Mouse (Mus musculus) heart, postnatal 0 days (tissue): ENCODE measurements around the gene Rab23. TPM values are rescaled to one million over a fixed set of nuclear protein-coding genes. Genes with fewer than 3 reads are reported as not detected.

ENCODE experiments used
- ATAC-seq: fragments of 200-750 bp; cut with Nextera tagmentation; 2 replicates; pipeline ENCODE4 v1.8.0; 2017; ENCODE audit warnings: low read depth, moderate number of reproducible peaks, moderate library complexity; ENCODE audit not compliant: insufficient read depth
- DNase-seq: peaks from one replicate; pipeline ENCODE4 v3.0.0-alpha.2; 2016; ENCODE audit warnings: low spot score
- H3K27ac ChIP-seq: fragments of 300-500 bp; sonication (generic); 2 replicates; pipeline ENCODE4 v1.5.1; 2014; ENCODE audit warnings: low read depth, mild to moderate bottlenecking
- H3K27me3 ChIP-seq: fragments of 300-500 bp; sonication (generic); 2 replicates; pipeline ENCODE4 v1.6.1; 2014; ENCODE audit warnings: low read length, mixed read lengths; ENCODE audit not compliant: control insufficient read depth, insufficient read depth
- H3K36me3 ChIP-seq: fragments of 300-500 bp; sonication (generic); replicated peaks from 2 replicates; pipeline ENCODE4 v1.6.1; 2014; ENCODE audit warnings: low read length, mixed read lengths; ENCODE audit not compliant: control insufficient read depth, insufficient read depth
- H3K4me1 ChIP-seq: fragments of 300-500 bp; sonication (generic); 2 replicates; pipeline ENCODE4 v1.6.1; 2014; ENCODE audit warnings: antibody characterized with exemption; ENCODE audit not compliant: control insufficient read depth, insufficient read depth
- H3K4me2 ChIP-seq: fragments of 300-500 bp; sonication (generic); 2 replicates; pipeline ENCODE4 v1.6.1; 2014; ENCODE audit warnings: low read depth, mild to moderate bottlenecking, low read length, moderate library complexity
- H3K4me3 ChIP-seq: fragments of 300-500 bp; sonication (generic); 2 replicates; pipeline ENCODE4 v1.5.1; 2014; ENCODE audit warnings: low read depth, low read length
- H3K9ac ChIP-seq: fragments of 300-500 bp; sonication (generic); replicated peaks from 2 replicates; pipeline ENCODE4 v1.6.1; 2014; ENCODE audit warnings: low read depth, low read length, mixed read lengths
- H3K9me3 ChIP-seq: fragments of 300-500 bp; sonication (generic); replicated peaks from 2 replicates; pipeline ENCODE4 v1.6.1; 2016; ENCODE audit warnings: low read length; ENCODE audit not compliant: control insufficient read depth
- CTCF ChIP-seq: IDR thresholded peaks from 2 replicates; pipeline ENCODE4 v1.5.1; 2016; ENCODE audit warnings: antibody characterized with exemption, control low read depth, low read depth
- EP300 ChIP-seq: IDR thresholded peaks from 2 replicates; pipeline ENCODE4 v1.6.1; 2016; ENCODE audit warnings: antibody characterized with exemption, low read depth
- WGBS: fragments of 180-500 bp; shearing (Covaris S2); extraction: QIAGEN DNeasy Blood & Tissue Kit; methylation state at CpG from one replicate; pipeline ENCODE4 v1.1.7; 2014; 5-methylcytosine and 5-hydroxymethylcytosine counted together
- polyA plus RNA-seq: library from polyadenylated mRNA; unstranded; fragments of >200 nt; fragmentation: Nextera tagmentation; extraction: Ambion mirVana; gene quantifications from 2 replicates; pipeline ENCODE4 v1.2.1, GENCODE M21; 2015
- total RNA-seq: library from RNA; depleted of rRNA; stranded (reverse); fragments of >200 nt; gene quantifications from 2 replicates; pipeline ENCODE4 v1.2.3, GENCODE M21; 2014; ENCODE audit warnings: low replicate concordance

Rab23 gene
- total and polyA plus RNA-seq, 2 experiments from 2014 or later = 1.0 to 9.0 TPM

DNA sequence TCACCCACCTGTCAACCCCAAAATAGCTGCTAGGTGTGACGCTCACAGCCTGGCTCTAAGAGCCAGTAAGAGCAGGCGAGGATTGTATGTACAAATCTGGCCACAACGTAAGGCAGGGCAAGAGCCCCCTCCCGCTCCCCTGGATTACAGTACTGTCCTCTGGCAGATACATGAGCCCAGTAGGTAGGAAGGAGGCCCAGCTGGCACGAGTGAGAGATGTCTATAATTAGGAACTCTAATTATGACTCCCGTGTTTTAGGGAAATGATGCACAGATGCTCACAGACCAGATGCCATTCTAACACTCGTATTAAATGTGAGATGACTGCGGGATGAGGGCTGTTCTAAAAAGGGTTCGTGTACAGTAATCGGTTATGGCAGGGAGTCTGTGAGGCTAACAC lies 31.6 kb downstream of the Rab23 start:
- TF ChIP-seq CTCF = no peak
- no peak for TF ChIP-seq EP300
- Histone ChIP-seq H3K4me3 (no peak overlapping the region), H3K27ac (peak overlapping the region; percentile 44), H3K9me3 (no peaks in the 10 kb centered on the region), H3K9ac (no peak overlapping the region), H3K4me2 (no peak overlapping the region), H3K27me3 (no peaks in the 10 kb centered on the region), H3K4me1 (no peaks in the 10 kb centered on the region; the same call in 1 of the 2 replicates), H3K36me3 (peaks cover 8% of the 10 kb centered on the region; the same call in 1 of the 2 replicates)
- WGBS = 44% methylated on average over 10 of the region's 10 CpGs
- DNase-seq (peak; percentile 65), ATAC-seq (peak; percentile 85)

DNA sequence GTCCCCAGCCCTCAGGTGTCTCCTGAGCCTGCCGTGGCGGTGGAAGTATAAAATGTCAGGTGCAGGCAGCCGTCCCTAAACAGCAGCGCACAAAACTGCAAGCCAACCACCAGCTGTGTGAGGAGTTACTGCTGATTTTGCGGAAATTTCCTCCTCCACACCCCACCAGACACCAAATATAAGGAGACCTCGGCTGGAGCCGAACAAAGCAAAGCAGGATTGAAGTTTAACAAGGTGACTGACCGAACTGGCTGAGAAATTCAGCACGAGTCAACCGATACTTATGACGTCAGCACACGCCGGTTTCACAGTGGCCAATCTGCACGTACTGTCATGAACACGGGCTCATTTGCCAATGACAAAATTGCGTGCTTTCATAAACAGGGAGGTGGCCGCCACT lies 34.4 kb downstream of the Rab23 start:
- H3K4me1 ChIP-seq = peaks cover 3% of the 10 kb centered on the region; the same call in 1 of the 2 replicates
- no peaks in the 10 kb centered on the region for H3K9me3 ChIP-seq
- H3K4me2 ChIP-seq = no peak overlapping the region
- no peak overlapping the region for H3K9ac ChIP-seq
- 92% methylated on average over 17 of the region's 17 CpGs for WGBS
- H3K4me3 ChIP-seq = no peak overlapping the region
- no peaks in the 10 kb centered on the region for H3K27me3 ChIP-seq
- DNase-seq (no peak), ATAC-seq (no peak)
- TF ChIP-seq CTCF (no peak), EP300 (no peak)
- no peak overlapping the region for H3K27ac ChIP-seq
- 0 out of 2 replicates have a peak, but pooled peaks cover 2% of the 10 kb centered on the region for H3K36me3 ChIP-seq

DNA sequence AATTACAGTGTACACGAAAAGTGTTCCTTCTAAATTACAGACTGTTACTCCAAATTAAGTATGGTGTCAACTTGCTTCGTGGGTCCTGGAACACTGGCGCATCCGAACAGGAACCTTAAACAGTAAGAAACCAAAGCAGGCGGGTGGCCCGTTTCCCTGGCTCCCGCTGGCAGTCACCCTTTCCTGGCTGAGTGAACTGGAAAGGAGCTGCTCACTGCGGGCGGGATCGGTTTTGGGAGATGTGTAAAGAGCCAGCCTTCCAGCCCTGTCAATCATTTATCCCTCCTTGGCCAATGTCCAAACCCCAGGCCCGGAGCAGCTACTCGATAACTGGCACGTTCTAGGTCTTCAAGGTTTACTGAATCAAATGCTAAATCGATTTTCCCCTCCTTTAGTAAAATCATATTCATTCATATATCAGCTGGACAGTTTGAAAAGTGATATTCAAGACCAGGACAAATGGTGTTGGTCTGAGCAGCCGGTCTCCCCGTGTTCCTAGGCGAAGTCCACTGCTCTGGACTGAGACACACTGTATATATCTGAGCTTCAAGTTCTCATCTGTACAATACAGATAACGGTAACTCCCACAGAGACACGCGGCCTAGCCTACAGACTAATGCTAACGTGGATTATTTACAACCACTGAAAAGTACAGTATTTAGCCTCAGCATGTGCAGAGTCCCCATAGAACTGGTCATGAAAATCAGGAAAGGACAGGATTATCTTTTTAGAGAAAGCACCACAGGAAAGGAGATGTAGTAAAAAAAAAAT lies 35.5 kb downstream of the Rab23 start:
- ATAC-seq = no peak
- TF ChIP-seq EP300 (no peak), CTCF (no peak)
- no peak overlapping the region for H3K4me3 ChIP-seq
- no peak for DNase-seq
- no peaks in the 10 kb centered on the region for H3K27me3 ChIP-seq
- no peak overlapping the region for H3K27ac ChIP-seq
- H3K4me1 ChIP-seq = peaks cover 3% of the 10 kb centered on the region; the same call in 1 of the 2 replicates
- no peaks in the 10 kb centered on the region for H3K9me3 ChIP-seq
- 65% methylated on average over 21 of the region's 21 CpGs for WGBS
- H3K9ac ChIP-seq = no peak overlapping the region
- H3K4me2 ChIP-seq = no peak overlapping the region
- 0 out of 2 replicates have a peak, but pooled peaks cover 2% of the 10 kb centered on the region for H3K36me3 ChIP-seq

DNA sequence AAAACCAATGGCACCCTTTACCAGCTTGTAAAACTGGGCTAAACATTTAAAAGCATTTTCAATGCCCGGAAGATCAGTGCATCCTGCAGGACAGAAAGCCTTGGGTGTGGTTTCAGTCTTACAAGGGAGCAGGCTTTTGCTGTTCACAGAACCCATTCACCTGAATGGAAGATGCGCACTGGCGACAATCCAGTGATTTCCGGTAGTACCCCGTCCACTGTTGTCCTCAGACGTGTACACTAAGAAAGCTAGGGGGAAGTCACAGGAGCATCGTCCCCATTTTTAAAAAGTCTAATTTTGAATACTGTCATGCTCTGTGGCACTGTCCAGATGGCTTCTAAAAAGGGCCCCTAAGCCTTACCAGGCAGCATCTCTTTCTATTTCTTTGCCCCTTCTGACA lies 36.1 kb downstream of the Rab23 start:
- H3K9me3 ChIP-seq = no peaks in the 10 kb centered on the region
- H3K9ac ChIP-seq = 0 out of 2 replicates have a peak overlapping the region, but pooled peaks have one; percentile 79
- no peak for ATAC-seq
- no peaks in the 10 kb centered on the region for H3K27me3 ChIP-seq
- H3K27ac ChIP-seq = no peak overlapping the region
- H3K4me2 ChIP-seq = peak overlapping the region; percentile 93
- 0 out of 2 replicates have a peak, but pooled peaks cover 2% of the 10 kb centered on the region for H3K36me3 ChIP-seq
- peak overlapping the region; percentile 73 for H3K4me3 ChIP-seq
- WGBS = 63% methylated on average over 7 of the region's 7 CpGs
- H3K4me1 ChIP-seq = peaks cover 3% of the 10 kb centered on the region; the same call in 1 of the 2 replicates
- TF ChIP-seq EP300 (no peak), CTCF (no peak)
- no peak for DNase-seq

DNA sequence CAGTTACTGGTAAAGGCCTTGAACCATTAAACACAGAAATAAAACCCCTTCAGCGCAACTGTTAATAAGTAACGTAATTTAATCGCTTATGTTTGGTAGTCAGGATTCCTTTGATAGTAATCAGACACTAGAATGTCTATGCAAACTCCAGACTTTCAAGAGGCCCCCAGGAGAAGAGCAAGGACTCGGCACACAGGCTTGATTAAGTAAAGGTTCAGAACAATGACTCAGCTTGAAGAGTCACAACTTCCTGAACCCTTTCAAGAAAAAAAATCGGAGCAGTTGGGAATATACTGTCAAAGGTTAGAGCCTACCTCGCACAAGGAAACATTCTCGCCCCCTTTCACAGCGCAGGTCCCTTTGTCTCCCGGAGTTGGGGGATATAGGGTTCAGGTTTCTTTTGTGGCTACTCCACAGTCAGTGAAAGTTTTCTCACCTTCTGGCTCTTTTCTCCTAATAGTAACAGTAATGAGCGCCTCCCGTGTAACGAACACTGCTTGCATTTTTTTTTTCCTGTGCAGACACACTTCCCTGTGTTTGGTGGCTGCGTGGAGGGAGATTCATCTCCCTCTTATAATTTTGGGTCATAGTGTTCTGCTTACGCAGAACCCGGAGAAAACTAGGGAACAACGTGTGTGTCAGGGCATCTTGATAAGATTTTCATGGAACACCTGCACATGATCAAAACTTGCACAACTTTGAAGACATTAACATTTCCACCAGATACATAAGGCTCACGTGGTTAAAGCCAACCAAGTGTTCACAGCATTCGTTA lies 36.8 kb downstream of the Rab23 start:
- DNase-seq (no peak), ATAC-seq (no peak)
- no peaks in the 10 kb centered on the region for H3K27me3 ChIP-seq
- peak overlapping the region; percentile 79 for H3K9ac ChIP-seq
- H3K36me3 ChIP-seq = 0 out of 2 replicates have a peak, but pooled peaks cover 2% of the 10 kb centered on the region
- H3K4me3 ChIP-seq = peak overlapping the region; percentile 73
- H3K27ac ChIP-seq = no peak overlapping the region
- H3K4me1 ChIP-seq = peaks cover 3% of the 10 kb centered on the region; the same call in 1 of the 2 replicates
- H3K9me3 ChIP-seq = no peaks in the 10 kb centered on the region
- TF ChIP-seq CTCF (no peak), EP300 (no peak)
- H3K4me2 ChIP-seq = peak overlapping the region; percentile 93
- 22% methylated on average over 18 of the region's 18 CpGs for WGBS
